Mouse (Mus musculus): ENCODE data around the gene Dlg2.

Dlg2 gene

DNA sequence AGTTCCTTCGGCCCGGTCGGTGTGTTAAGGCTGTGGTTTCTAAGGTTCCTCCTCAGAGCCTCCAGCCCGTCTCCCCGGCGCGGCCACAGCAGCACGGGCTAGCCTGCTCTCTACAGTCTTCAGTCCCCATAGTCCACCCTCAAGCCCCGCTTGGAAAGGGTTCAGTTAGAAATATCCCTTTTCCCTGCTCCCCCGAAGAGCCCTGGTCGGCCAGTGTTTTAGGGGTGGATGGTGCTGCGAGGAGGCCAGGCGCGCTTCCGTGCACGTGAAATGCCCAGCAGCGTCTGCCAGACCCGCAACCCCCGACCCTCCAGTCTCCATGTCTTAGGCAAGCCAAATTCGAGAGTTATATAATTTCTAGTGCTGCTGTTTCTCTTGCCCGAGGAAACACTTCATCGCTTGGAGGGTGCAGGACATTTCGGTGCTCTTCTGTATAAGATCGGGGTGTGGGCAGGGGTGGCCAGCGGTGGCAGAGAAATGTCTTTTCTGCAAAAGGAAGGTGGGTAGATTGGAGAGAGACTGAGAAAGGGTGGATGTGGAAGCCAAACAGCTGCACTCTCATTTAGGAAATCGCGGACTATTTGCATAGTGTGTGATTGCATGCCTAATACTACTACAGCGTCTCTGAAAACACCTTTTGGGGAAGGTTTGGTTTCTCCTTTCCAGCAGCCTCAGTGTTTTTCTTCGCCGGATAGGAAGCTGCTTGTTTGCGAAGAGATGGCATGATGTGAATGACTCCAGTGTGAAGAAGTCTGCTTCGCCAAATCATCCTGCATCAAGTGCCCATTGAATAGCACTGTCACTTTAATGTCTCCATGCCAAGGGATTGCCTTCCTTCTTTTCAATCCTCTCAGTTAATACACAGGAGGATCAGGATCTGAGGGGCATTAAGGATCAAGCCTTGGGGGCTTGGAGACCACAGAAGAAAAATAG, at the start of gene Dlg2:
Dlg2 (plus strand) TSS at position 360 of the 933 bp plus-strand sequence.
- no peak for DNase-seq

DNA sequence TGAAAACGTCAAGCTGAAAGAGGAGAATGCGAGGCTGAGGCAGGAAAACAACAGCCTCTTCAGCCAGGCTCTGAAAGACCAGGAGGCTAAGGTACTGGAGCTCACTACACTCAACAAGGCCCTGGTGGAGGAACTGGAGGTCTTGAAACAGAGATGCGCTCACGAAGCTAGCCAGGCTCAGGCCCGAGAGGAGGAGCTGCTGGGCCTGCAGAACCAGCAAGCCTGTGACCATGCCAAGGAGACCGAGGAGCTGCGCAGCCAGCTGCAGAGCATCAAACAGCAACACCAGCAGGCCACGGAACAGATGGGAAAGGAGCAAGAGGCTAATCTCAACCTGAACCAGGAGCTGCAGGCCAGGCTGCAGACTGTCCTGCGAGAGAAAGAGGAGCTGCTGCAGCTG, 49.5 kb upstream of the Dlg2 start:
- no peak for DNase-seq

DNA sequence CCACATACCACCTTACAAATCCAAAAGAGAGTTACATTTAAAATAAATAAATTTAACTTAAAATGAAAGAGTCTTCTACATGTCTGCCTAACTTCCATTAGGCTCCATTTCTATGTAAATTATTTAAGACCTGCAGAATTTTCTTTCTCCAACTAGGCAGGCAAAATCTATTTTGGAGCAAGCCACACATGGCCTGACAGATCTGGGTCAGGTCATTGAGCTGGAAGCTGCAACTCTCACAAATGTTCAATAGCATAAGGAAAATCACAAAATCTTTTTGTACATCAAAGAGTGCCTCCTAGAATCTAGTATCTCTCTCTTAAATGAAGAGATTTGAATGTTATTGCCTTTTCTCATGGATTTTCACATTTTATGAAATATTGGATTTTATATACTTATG, 44.3 kb upstream of the Dlg2 start:
- DNase-seq, result no peak

DNA sequence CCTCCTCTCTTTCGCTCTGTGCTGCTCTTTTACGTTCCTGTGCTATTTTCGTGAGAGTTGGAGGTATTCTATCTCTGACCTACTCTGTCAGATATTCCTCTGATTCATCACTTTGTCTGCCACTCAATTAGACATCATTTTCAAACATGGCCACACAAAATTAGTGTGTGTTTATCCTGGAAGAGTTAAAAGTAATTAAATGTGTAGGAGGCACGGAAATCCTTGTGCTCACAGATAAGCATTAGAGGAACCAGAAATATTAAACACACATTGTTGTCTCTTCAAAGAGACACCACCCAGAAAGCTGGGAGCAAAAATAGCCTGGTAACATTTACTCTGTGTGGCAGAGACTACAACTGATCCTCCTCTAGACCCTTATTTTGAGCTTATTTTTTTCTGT, 36.4 kb upstream of the Dlg2 start:
- no peak for DNase-seq

DNA sequence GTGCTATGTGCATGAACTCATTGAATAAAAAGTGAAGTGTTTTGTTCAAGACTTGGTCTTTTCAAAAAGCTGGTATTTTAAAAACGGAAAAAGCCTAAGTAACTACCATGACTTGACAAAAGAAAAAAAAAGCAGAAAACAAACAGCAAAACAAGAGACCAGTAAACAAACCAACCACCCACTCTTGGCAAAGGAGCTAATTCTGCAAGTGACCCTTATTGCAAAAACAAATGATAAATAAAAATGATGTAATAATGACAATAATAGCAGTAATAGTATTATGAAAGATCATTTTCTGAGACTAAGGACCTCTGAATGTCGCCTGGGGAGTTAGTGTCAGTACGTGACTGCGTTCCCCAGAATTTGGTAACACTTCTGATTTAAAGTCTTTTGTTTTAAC, 34.4 kb upstream of the Dlg2 start:
- DNase-seq, result no peak

DNA sequence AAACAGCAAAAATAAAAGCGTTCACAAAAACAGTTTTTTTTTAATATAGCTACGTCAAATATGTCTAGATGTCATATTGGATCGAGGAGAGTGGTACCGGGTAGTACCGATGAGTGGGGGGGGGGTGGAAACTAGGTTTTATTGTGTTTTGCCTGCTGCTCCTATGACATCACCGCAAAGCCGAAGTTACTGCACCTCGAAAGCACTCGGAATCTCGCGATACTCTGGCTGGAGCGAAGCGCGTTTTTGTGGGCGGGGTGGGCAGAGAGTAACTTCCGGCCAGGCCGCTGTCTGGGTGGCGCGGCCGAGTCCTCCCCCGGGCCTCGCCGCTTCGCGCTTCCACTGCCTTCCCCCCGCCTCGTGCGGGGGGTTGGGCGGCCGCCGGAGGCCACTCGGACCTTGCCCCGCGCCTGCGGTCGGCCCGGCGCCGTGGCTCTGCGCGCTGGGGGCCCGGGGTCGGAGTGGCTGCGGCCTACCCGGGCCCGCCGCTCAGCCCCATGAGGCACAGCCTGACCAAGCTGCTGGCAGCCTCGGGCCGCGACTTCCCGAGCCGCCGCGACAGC, 33.9 kb upstream of the Dlg2 start, which contains the start of gene Crebzf:
Crebzf (plus strand) TSS at position 212 of the 563 bp plus-strand sequence.
- peak; percentile 94 for DNase-seq

DNA sequence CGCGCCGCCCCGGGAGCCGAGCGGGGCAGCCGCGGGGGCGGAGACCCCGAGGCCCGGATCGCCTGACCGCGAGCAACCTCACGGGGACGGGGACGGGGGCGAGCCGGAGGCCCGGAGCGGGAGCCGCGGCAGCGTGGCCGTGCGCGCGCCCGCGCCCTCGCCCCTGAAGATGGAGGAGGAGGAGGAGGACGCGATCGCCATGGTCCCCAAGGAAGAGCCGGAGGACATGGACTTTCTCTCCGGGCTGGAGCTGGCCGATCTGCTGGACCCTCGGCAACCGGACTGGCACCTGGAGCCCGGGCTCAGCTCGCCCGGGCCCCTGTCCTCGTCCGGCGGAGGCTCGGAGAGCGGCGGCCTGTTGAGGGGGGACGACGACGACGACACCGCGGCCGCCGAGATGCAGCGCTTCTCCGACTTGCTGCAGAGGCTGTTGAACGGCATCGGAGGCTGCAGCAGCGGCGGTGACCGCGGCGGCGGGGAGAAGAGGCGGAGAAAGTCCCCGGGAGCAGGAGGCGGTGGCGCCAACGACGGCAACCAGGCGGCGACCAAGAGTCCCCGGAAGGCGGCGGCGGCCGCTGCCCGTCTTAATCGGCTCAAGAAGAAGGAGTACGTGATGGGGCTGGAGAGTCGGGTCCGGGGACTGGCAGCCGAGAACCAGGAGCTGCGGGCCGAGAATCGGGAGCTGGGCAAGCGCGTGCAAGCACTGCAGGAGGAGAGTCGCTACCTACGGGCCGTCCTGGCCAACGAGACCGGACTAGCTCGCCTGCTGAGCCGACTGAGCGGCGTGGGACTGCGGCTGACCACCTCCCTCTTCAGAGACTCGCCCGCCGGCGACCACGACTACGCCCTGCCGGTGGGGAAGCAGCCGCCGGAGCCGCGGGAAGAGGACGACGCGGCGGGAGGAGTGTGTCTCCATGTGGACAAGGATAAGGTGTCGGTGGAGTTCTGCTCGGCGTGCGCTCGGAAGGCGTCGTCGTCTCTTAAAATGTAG, 33.1 kb upstream of the Dlg2 start:
- peak; percentile 80 for DNase-seq

DNA sequence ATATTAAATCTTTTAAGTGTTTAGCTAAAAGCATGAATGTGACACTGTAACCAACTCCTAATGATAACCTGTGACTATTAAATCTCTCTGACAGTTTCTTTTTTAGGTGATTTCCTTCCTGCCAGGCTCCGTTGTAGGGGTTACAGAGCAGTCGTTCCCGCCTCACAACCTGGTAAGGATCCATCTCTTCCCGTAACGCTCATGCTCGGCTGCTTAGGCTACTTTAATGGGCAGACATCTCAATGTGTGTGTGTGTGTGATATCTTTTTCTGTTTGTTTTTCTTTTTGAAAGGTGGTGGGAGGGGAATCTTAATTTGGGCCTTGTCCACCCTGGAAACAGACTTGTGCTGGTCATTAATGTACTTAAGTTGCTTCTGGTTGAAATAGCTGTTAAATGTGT, 32.3 kb upstream of the Dlg2 start:
- no peak for DNase-seq

DNA sequence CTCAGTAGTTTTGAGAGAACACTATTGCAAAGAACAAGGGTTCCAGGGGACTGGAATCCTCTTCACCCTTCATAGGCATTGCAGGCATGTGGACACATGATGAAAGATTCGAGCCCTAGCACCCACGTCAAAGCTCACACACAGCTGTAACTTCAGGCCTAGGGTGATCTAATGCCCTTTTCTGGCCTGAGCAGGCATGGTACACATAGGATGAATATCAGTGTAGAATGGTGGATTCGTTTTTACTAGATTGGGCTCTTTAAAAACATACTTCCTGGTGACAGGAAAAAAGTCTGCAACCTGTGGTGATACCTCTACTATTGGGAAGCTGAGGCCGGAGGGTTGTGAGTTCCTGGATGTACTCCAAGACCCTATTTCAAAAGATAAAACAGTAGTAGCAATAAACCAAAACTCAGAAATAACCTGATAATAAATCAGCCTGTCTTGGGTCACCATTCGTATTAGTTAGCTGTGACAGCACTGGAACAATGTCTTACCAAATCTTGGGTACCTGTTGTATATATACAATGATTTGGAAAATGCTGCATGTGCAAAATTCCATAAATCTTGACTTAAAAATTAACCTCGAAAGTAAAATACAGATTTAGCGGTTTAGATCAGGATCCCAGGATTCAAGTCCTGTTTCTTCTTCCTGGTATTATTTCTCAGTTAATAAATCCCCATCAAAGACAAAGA, 20.2 kb upstream of the Dlg2 start:
- DNase-seq, result no peak

DNA sequence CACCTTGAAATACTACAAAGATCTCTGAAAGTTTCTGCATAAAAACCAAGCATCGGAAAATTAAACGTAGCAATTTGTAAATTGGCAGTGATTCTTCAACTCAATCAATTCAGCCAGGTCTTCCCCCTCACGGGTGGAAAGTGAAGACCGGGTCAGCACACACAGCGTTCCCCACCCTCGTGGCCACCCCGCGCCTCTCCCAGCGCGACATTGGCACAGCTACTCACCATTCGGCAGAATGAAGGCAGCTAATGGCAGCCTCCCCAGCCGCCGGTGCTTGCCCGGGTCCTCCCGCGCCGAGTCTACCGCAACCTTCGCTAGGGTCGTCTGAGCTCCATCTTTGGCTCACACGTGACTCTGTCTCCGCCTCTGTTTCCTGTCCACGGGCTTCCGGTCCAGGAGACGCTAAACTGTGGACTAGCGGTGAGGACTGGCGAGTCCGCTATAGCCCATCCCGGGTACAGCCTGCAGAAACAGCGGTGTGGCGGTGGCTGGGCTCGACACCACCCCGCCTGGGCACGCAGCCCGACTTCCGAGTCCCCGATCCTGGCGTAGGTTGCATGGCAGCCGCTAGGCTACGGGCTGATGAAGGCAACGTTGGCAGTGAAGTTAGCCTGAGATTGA, 19.5 kb upstream of the Dlg2 start, which contains the start of gene Tmem126a:
Tmem126a (minus strand) TSS at position 385 of the 624 bp plus-strand sequence.
- peak; percentile 86 for DNase-seq

DNA sequence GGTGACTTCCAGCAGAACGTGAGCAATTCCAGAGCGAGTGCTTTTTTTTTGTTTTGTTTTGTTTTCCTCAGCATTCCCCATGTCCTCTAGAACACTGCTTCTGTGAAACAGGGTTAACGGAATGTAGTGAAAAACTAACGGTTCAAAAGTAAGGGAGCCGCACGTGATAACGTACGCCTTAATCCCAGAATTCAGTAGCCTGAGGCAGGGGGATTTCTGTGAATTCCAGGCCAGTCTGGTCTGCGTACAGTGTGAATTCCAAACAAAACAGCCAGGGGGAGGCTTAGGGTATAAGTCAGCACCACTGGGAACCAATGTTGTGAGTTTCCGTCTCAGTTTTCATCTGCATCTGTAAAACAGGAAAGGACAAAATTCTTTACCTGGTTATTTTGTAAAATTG, 19.0 kb upstream of the Dlg2 start:
- DNase-seq, result no peak

DNA sequence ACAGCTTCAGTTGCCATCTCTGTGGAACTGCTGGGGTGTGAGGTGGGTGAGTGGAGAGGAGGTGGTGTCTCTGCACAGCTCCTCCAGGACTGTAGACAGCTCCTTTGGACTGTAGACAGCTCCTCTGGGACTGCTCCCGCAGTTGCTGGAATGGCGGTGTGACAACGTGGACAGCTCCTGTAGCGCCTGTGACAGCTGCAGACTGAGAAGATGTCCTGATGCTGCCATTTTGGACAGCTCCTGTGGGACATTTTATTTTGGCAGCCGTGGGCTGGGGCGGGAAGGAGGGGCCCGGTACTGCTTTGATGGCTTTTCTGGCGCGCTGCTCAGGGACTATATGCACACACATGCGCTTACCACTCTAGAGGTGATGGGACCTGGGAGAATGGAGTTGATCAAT, 16.1 kb upstream of the Dlg2 start:
- DNase-seq, result no peak

DNA sequence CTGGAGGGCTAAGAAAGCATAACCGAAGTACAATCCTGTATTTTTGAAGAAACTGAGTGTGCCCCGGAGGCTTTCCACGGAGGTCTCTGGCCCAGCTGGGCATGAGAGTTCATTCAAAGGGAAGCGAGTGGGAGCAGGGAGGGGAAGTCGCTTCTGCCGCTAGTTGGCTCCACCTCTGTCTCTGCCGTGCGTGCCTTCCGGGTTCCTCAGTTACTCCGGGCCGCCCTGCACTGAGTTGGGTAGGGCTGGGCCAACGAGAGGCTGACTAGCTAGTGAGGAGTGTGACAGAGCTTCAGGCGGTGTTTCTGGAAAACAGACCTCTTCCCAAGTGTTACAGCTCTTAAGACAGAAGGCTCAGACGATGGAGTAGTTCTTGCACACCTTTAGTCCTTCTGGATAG, 15.5 kb upstream of the Dlg2 start:
- no peak for DNase-seq

DNA sequence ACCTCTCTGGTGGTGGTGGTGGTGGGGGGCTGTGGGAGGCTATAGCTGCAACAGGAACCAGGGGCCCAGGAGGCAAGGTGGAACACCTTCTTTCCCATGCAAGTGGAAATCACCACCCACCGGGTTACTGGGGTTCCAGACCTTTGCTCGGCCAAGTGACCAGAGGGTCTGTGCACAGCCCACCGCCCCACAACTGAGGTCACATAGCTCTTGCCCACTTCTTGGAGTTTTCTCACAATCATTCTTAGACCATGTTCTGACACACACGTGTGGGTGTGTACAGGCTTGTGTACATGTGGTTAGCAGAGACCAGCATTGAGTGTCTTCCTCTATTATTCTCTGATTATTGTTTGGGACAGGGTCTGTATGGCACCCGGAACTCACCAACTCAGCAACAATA, 15.0 kb upstream of the Dlg2 start:
- no peak for DNase-seq

DNA sequence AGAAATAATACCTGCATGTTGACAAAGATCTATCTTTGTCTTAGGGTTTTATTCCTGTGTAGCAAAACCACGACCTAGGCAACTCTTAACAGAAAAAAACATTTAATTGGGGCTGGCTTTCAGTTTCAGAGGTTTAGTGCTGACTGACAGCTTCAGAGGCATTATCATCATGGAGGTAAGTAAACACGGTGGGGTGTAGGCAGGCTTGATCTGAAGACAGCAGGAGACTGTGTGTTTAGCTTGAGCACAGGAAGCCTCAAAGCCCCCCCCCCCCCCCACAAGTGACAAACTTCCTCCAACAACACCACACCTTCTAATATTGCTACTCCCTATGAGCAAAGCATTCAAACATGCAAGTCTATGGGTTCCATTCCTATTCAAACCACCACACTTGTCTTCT, 3.0 kb upstream of the Dlg2 start:
- no peak for DNase-seq

DNA sequence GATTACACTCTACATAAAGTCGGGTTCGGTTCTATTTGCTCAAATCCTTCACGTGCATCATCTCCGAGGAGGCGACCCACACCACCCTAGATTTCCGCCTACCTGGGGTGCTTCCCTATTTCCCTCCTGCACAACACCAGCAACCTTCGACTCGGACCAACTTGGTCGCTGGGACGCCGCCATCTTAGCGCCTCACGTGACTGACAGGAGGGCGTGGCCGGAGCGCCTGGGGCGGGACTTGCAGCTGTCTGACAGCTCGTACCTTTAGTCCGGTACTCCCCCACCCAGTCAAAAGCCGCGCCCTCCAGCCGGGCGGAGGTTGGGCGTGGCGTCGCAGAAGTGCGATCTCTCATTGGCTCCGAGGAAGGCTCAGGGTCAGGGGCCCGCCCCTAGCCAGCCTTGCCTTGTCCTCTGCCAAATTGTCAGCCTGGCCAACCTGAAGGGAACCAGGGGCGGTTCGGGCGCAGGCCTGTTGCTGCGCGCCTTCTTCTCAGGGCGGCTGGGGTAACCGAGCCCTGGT, 619 bp upstream of the Dlg2 start, which contains the start of gene Tmem126b:
Tmem126b (minus strand) TSS at position 209 of the 520 bp plus-strand sequence.
- peak; percentile 99 for DNase-seq

DNA sequence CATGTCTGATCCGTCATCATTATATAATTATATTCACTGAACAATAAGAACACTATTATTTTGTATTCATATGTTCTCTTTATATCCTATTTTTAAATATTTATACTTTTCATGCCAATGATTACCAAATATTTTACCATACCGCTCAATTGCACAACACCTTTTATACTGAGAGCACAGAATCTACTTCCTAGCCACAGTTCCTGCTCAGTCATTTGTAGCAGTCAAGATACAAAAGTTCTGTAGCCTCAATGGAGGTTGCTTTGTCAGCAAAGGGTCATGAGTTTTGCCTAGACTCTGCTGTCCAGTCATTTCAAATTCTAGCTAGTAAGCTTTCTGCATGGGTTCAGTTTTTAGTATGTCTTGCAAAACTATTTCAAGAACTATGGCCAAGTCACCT, 6.1 kb downstream of the Dlg2 start:
- no peak for DNase-seq

DNA sequence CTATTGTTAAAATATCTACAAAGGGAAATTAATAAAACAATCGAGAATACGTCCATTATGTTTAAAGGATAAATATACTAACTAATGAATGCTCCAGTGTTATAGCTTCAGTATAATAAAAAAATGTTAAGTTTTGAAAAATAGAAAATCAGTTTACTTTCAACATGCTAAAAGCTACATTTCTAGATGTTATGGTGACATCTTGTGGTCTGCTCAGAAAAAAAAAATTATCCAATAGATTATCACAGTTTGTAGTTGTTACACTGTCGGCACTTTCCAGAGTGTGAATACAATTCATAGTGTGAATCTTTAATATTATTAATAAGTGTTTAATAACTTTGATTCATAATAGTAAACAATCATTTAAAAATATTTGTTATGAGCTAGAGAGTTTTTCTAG, 31.7 kb downstream of the Dlg2 start:
- DNase-seq, result no peak

DNA sequence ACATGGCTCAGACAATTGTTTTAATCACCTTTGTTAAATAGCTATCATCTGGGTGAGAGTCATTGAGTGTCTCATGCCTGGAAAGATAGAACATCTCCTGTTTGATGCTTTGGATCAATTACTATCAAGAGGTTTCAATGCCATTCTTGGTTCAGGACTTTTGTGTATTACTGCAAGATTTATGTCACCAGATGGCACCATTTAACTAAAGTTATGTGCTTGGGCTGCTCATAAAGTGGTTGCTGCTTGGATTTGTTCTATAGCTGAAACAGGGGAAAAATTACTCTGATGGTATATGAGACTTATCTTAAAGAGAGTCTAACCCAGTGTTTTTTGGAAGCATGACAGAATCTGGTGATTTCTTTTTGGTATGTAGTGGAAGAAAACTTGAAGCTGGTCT, 35.8 kb downstream of the Dlg2 start:
- DNase-seq, result no peak

DNA sequence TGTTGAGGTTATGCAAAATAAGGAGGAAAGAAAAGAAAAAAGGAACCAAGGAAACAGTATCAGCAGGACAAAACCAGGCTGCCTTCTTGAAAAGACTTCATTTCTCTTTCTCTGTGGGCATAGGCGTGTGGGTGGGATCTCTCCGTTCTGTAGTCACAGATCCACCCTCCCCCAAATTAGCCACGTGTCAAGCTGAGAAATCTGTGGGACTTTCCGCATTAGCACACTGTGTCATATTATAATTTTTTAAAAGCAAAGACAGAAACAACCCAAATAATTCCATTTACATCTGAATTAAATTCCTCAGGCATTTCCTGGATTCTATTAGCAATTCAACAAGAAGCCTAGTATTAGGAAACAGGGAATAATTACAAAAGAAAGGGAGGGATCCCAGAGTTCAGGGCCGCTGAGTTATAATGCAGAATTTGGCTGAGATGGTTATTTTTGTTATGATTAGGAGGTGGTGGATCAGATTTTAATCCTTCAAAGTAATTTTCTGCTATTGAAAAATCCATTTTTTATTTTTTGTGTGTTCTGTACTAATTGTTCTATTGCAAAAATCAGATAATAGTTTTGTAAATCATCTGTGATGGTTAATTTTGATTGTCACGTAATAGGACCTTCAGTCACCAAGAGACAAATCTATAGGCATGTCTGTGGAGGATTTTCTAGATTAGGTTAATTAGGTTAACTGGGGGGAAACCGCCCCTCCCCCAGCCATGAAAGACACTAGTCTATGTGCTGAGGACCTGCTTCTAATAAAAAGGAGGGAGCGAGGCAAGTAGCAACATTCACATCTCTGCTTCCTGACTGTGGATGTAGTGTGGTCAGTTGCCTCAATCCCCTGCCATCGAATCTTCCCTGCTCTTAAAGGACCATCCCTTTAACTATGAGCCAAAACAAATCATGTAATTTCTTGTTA, 63.3 kb downstream of the Dlg2 start:
- DNase-seq, result no peak

Data from right cerebral cortex, postnatal 25 days (tissue).